Mouse (Mus musculus) stomach, postnatal 0 days (tissue): Measurements from ENCODE around the gene Fubp3.

ENCODE experiments used
- CTCF ChIP-seq: IDR thresholded peaks from 2 replicates; pipeline ENCODE4 v1.5.1; 2016; ENCODE audit warnings: antibody characterized with exemption, low read depth, mild to moderate bottlenecking, moderate library complexity
- EP300 ChIP-seq: optimal IDR thresholded peaks from 2 replicates; pipeline ENCODE3; 2016; ENCODE audit warnings: antibody characterized with exemption

DNA sequence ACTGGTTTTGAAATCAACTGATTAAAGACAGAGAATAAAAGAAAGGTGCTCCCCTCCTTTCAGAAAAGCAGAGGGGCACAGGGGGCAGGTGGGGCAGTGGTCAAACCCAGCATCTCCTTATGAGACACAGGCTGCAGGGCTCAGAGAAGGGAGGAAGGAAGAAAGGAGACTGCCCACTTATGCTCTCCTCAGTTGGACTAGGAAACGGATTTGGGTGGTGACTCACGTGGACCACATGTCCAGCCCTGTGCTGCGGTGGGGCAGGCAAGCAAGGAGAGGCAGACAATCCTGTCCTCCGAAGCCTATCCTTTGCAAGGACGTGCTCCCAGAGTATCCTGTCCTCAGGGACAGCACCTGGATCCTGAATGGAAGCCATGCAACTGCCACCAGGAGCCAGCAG, 47.8 kb upstream of the Fubp3 start:
- TF ChIP-seq CTCF (no peak), EP300 (no peak)
